Mouse (Mus musculus): ENCODE data around the gene Cd177.
"Not testable (repeated sequence)": the region's sequence is repeated elsewhere in the genome, so short reads cannot be mapped to it uniquely, and the experiment has no call there.

Gene Cd177

GRCm38 (mm10) chr7:24760211-24760610, at the start of gene Cd177:
Gene Cd177 (minus strand): TSS chr7:24760311.
- no peak for DNase-seq (ENCODE audit: low spot score in 2 of 2)

DNA sequence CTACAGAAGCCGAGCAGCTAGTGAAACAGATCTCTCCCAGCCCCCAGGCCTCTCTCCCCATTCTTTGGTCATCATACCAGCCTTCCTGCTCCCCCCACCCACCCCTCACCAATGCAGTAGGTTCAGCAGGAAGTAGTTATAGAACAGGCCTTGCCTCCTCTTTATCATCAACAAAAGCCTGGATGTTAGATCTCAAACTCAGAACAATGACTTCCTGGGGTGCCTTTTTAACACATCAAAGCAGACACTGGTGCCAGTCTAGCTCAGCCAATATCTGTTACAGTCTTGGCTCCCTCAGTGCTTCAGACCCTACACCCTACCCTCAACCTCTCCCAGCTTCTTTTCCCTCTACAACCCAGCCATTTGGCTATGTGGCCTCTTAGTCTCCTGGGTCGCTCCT, 48.9 kb upstream of the Cd177 start:
- no peak for DNase-seq (ENCODE audit: low spot score in 2 of 2)

DNA sequence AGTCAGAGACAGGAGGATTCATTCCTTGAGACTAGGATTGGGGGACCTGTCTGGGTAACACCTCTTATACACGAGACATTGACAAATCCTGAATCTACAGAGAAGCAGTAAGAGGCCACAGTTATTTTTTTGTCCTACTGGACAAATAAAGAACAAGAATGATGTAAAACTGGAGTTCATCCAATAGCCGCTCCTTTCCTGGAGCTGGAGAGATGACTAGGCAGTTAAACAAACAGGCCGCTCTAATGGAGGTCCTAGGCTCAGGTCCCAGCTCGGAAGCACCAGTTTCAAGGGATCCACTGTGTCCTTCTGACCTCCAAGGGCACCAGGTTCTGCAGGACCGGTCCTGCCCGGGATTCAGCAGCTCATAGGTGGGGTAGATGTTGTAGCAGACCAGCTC, 44.7 kb upstream of the Cd177 start:
- DNase-seq (ENCODE audit: low spot score in 2 of 2), result peak in 1 of 2 experiments; percentile 23

DNA sequence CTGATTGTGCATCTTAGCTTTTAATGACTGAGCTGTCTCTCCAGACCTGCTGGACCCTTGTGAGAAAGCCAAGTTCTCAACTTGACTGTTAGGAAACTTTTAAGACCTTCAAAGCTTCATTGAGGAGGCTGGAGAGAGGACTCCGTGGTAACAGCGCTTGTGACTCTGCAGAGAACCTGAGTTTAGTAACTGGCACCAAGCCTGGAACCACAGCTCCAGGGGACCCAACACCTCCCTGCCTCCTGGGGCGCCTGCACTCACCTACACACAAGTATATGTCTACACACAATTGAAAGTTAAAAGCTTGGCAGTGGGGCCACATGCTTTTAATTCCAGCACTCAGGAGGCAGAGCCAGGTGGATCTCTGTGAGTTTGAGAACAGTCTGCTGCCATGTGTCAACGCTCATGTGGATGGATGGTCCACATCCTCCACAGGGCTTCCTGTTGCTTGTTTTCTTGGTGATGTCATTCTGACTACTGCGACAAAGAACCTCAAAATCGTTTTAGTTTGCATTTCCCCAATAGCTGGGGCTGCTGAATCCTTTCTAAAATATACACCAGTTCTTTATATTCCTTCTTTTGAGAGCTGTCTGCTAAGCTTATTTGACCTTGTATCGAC, 42.1 kb upstream of the Cd177 start:
- no peak for DNase-seq (ENCODE audit: low spot score in 2 of 2)

GRCm38 (mm10) chr7:24797918-24798317, 37.8 kb upstream of the Cd177 start:
- no peak for DNase-seq (ENCODE audit: low spot score in 2 of 2)

- not testable (repeated sequence) for DNase-seq (ENCODE audit: low spot score in 2 of 2)
These were observed 16.8 kb upstream of the Cd177 start, which contains the start of gene Ceacam10 for GRCm38 (mm10) chr7:24776918-24777317. Gene Ceacam10 (plus strand): TSS chr7:24777206.

DNA sequence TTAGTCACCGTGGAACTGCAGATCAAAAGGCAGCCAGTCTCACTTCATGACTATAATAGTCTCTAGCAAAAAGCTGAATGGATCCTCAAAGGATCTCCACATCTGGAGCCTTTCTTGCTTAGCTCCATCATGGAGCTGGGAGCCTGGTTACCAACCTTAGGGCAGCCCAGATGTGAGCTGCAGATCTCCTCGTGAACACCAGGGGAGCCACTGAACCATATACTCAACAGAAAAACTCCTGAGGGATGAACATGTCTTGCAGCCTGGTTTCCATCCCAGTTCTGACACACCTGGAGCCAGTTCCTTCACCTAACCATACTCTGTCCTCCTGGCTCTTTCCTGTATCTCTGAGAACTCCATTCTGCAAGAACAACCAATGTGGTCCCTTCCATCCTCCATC, 16.0 kb upstream of the Cd177 start:
- no peak for DNase-seq (ENCODE audit: low spot score in 2 of 2)

DNA sequence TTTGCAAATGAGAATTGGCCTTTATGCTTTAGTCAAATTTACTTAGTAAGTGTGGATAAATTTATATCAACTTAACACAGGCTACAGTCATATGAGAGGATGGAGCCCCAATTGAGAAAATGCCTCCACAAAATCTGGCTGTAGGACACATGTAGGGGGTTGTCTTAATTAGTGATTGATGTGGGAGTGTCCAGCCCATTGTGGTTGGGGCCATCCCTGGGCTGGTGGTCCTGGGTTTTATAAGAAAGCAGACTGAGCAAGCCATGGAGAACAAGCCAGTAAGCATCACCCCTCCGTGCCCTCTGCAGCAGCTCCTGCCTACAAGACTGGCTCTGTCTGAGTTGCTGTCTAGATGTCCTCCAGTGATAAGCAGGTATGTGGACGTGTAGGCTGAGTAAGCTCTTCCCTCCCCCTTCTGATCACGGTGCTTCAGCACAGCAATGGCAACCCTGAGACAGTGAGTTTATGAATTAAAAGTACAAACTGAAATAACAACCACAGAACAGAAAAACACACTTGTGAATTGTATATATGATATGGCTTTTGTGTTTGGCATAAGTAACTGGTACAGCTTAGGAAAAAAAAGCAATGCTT, 13.9 kb upstream of the Cd177 start:
- no peak for DNase-seq (ENCODE audit: low spot score in 2 of 2)

DNA sequence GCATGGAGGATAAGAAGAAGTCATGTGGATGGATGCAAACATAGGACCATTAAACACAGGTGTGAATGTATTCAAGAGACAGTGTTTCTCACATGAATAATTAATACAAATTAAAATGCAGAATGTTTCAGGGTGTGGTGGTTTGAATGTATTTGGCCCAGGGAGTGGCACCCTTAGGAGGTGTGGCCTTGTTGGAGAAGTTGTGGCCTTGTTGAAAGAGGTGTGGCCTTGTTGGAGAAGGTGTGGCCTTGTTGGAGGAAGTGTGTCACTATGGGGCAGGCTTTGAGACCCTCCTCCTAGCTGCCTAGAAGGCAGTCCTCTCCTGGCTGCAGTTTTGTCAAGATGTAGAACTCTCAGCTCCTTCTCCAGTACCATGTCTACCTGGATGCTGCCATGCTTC, 11.2 kb upstream of the Cd177 start:
- no peak for DNase-seq (ENCODE audit: low spot score in 2 of 2)

DNA sequence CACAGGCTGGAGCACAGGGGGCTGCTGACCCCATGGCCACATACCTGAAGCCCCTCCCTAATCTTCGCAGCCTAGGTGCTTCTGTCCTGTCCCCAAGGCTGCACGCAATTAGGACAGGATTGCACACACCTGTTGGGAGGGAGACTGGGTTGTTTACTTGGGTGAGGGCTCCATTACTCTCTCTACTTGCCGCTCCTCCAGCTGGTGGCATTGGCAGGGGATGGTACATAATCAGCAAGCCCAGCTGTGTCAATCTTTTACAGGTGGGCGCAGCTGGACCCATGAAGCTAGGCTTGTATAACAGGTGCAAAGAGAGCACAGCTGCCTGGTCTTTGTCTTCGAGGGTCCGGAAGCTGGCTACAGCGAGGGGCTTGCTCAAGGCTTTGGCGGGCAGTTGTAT, 2.5 kb upstream of the Cd177 start:
- DNase-seq (ENCODE audit: low spot score in 2 of 2), result no peak

- no peak for DNase-seq (ENCODE audit: low spot score in 2 of 2)
These were observed 1.1 kb upstream of the Cd177 start for GRCm38 (mm10) chr7:24761161-24761560.

- DNase-seq (ENCODE audit: low spot score in 2 of 2), result no peak
These were observed 1.6 kb downstream of the Cd177 start for GRCm38 (mm10) chr7:24758520-24758919.

- no peak for DNase-seq (ENCODE audit: low spot score in 2 of 2)
These were observed 6.6 kb downstream of the Cd177 start for GRCm38 (mm10) chr7:24753476-24753875.

DNA sequence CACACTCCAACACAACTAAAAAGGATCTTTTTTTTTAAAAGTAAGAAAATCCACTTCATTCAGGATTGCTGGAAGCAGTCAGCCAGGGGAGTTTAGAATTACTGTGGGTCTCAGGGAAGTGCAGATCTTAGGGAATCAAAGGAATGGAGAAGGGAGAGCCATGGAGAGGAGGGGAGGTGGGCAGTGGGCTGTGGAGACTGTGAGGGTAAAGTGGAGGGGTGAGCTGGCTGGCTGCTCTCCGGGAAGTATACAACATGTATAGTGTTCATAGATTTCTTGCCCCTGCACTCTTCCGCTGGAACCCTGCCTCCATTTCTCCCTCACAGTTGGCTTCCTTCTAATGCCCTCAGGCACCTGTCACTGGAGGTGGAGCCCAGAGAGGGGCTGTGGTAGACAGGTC, 8.5 kb downstream of the Cd177 start:
- DNase-seq (ENCODE audit: low spot score in 2 of 2), result no peak

- no peak for DNase-seq (ENCODE audit: low spot score in 2 of 2)
These were observed 9.4 kb downstream of the Cd177 start for GRCm38 (mm10) chr7:24750695-24751094.

DNA sequence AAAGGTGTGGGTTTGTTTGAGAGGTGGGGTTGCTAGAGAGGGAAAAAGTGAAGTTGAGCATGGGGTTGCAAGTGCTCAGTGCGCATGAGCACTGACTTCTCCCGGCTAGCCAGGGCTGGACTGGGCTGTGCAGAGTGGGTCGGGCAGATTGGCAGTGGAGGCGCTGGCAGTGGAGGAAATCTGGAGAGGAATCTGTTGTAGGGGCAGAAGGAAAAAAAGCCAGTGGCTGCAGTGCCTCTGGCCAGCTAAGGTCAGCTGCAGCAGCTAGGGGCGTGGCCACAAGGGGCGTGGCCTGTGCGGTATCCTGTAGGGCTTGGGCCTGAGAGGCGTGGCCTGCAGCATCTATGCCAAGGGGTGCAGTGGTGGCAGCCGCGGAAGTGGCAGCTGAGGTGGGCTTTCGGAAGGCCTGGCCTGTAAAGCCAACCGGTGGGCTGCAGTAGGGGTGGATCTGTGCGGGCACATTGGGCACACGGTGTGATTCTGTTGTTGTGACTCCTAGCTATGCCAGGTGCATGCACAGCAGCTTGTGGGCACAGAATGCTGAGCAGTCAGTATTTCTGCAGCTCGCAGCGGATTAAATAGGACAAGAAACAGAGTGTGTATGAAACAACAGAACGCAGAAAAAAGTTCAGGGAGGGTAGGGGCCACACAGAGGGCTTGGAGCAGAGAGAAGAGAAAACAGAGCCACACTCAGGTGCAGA, 24.0 kb downstream of the Cd177 start:
- DNase-seq (ENCODE audit: low spot score in 2 of 2), result no peak

DNA sequence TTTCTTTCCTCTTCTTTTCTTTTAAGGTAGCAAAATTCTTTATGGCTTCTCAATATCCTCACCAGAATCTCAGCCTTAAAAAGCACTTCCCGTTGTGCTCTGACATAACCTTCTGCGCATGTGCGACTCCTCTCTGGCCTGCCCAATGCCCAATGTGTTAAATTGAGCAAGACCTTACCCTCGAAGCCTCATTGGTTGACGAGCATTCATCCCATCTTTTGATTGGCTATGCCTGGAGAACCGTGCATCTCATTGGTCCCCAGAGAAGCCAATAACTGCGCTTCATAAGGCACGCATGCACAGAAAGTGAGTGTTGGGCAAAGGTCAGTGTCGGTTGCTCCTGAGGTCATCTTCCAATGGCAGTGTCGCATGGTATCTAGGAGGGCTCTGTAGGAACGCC, 33.3 kb downstream of the Cd177 start, which contains the start of gene Gm4763:
Gm4763 (minus strand) TSS at position 101 of the 400 bp plus-strand sequence.
- not testable (repeated sequence) for DNase-seq (ENCODE audit: low spot score in 2 of 2)

- DNase-seq (ENCODE audit: low spot score in 2 of 2), result no peak
These were observed 45.1 kb downstream of the Cd177 start for GRCm38 (mm10) chr7:24715039-24715438.

- no peak for DNase-seq (ENCODE audit: low spot score in 2 of 2)
These were observed 51.2 kb downstream of the Cd177 start, which contains the start of gene BC049730 for GRCm38 (mm10) chr7:24708832-24709292. Gene BC049730 (plus strand): TSS chr7:24709242.

DNA sequence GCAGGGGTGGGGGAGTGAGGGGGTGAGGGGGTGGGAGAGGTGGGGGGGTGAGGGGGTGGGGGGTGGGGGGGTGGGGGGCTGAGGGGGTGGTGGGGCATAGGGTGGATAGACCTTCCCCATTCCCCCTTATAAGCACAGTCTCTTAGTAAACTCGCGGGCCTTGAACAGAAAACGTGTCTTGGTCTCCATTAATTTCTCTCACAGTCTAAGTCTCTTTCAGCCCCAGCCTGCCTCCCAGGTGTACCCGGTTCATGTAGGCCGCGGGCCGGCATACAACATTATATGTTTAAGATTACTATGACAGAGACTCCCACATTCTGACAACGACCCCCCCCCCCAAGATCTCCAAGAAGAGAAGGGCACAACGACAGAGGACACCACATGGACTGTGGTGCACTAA, 57.3 kb downstream of the Cd177 start:
- not testable (repeated sequence) for DNase-seq (ENCODE audit: low spot score in 2 of 2)

- not testable (repeated sequence) for DNase-seq (ENCODE audit: low spot score in 2 of 2)
These were observed 62.2 kb downstream of the Cd177 start for GRCm38 (mm10) chr7:24697891-24698290.

Data from urinary bladder, adult 18-20 months (tissue).